Mouse (Mus musculus): Measurements from ENCODE around the gene Fzd4. TPM values are rescaled to one million over a fixed set of nuclear protein-coding genes. Genes with fewer than 3 reads are reported as not detected.

Fzd4 gene
- polyA plus RNA-seq, 1 experiment from 2014 or later: 0.09 TPM

DNA sequence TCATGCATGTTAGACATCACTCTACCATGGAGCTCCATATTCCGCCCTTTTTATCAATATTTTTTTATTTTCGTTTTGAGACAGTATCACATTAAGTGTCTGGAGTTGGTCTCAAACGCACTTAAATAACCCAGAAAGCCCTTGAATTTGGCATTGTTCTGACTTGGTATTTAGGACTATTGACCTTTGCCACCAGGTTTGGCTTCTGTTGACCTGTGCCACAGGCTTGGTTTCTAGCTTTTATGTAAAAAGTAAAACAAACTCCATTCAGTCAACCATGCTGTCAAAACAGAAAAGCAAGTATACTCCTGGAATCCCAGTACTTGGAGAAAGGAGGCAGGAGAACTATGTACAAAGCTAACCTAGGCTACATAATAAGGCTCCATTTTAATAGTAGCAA is 12.9 kb upstream of the Fzd4 start:
- 100% methylated on average over 3 of the region's 3 CpGs for WGBS (ENCODE audit: missing documents)
- Histone ChIP-seq H3K4me3 (ENCODE audit: inconsistent target) (no peak overlapping the region), H3K79me2 (ENCODE audit: inconsistent target) (no peaks in the 10 kb centered on the region), H3K27ac (no peak overlapping the region), H3K36me3 (ENCODE audit: inconsistent target) (no peaks in the 10 kb centered on the region)

DNA sequence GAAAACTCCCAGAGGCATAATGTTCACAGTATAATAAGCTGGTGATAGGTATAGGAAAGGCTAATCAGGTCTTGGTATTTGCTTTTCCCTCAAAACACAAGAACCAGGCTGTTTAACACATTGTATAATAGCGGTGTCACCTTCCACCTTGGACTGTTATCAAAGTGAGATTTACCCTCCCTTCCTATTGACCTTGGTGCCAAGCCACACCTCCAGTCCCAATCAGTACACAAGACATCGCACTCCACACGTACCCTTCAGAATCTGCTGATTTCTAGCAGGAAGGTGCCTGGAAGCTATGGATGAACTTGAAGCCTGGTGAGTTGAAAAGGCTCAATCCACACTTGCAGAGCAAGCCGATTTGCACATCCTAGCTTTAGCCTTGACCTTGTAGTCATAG is 12.3 kb upstream of the Fzd4 start:
- H3K27ac ChIP-seq: no peak overlapping the region

DNA sequence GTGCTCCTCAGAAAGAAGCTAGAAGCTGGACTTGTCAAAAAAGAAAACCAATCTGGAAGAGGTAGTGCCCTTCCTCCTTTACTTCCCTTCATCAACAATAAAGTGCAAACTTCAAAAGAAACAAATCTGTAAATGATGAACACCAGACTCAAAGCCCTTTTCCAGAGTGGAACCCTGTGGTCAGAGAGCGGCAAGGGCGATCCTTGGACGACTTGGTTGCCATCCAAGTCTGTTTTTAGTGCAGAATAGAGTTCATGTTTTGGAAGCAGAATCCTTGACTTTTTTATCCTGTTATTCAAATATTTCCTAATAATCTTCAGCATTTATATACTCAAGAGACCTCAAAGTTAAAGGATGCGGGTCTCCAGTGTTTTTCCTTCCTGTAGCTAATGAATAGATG is 11.8 kb upstream of the Fzd4 start:
- WGBS (ENCODE audit: missing documents): 90% methylated on average over 4 of the region's 4 CpGs
- no peak overlapping the region for H3K27ac ChIP-seq
- H3K4me3 ChIP-seq (ENCODE audit: inconsistent target): no peak overlapping the region
- H3K79me2 ChIP-seq (ENCODE audit: inconsistent target): no peaks in the 10 kb centered on the region
- no peaks in the 10 kb centered on the region for H3K36me3 ChIP-seq (ENCODE audit: inconsistent target)

More for the DNA sequence above, 12.3 kb upstream of the Fzd4 start:
- Histone ChIP-seq H3K79me2 (ENCODE audit: inconsistent target) (no peaks in the 10 kb centered on the region), H3K36me3 (ENCODE audit: inconsistent target) (no peaks in the 10 kb centered on the region), H3K4me3 (ENCODE audit: inconsistent target) (no peak overlapping the region)
- WGBS (ENCODE audit: missing documents): 96% methylated on average over 4 of the region's 4 CpGs

DNA sequence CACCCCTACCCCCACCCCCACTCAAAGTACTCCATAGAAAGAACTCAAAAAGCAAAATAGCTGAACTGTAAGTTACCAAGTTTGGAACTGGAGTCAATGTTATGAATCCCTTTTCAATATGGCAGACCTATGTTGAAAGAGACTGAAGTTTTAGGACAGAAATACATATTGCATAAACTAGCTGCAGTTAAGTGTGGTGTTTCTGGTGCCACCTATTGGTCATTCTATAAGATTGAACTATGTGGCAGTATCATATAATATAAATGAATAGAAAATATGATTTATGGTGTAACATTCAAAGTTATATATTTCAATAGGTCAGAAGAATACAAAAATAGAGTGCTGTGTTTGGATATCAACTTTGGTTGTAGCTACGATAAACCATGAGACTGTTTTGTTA is 11.3 kb upstream of the Fzd4 start:
- no peaks in the 10 kb centered on the region for H3K79me2 ChIP-seq (ENCODE audit: inconsistent target)
- WGBS (ENCODE audit: missing documents): 88% methylated on average over 1 of the region's 1 CpGs
- H3K4me3 ChIP-seq (ENCODE audit: inconsistent target): no peak overlapping the region
- no peak overlapping the region for H3K27ac ChIP-seq
- no peaks in the 10 kb centered on the region for H3K36me3 ChIP-seq (ENCODE audit: inconsistent target)

DNA sequence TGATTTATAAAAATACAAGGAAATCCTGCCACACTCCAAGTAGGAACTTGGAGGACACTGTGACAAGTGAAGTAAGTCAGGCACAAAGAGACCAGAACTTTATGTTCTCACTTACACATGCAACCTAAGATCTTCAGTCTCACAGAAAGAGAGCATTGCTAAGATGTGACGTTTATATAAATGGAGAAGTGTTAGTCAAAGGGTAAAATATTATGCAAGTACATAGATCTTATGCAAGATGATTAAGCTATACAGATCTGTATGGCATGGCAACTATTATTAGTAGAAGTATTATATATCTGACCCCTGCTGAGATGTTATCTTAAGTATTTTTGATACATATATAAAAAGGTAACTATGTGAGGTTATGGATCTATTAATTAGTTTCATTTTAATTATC is 8.8 kb upstream of the Fzd4 start:
- 0% methylated on average over 1 of the region's 1 CpGs for WGBS (ENCODE audit: missing documents)

DNA sequence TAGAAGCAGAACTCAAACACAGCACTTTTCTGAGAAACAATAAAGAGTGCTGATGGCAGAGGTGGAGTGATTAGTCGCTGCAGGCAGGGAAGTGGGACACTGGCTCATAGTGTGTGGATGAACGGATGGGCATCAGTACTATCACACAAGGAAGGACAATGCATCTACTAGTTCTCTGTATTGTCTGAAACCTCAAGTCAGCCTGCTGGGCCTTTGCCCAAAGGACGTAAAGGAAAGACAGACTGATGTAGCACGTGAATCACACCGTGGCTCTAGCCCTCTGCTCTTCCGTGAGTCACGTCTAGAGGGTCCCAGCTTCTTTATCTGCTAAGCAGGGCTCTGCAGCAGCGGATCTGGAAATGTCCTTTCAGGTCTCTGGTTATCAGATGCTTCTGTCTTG is 7.8 kb upstream of the Fzd4 start:
- no peaks in the 10 kb centered on the region for H3K36me3 ChIP-seq (ENCODE audit: inconsistent target)

More for the DNA sequence above, 8.8 kb upstream of the Fzd4 start:
- Histone ChIP-seq H3K79me2 (ENCODE audit: inconsistent target) (no peaks in the 10 kb centered on the region), H3K4me3 (ENCODE audit: inconsistent target) (no peak overlapping the region), H3K27ac (no peak overlapping the region), H3K36me3 (ENCODE audit: inconsistent target) (no peaks in the 10 kb centered on the region)

DNA sequence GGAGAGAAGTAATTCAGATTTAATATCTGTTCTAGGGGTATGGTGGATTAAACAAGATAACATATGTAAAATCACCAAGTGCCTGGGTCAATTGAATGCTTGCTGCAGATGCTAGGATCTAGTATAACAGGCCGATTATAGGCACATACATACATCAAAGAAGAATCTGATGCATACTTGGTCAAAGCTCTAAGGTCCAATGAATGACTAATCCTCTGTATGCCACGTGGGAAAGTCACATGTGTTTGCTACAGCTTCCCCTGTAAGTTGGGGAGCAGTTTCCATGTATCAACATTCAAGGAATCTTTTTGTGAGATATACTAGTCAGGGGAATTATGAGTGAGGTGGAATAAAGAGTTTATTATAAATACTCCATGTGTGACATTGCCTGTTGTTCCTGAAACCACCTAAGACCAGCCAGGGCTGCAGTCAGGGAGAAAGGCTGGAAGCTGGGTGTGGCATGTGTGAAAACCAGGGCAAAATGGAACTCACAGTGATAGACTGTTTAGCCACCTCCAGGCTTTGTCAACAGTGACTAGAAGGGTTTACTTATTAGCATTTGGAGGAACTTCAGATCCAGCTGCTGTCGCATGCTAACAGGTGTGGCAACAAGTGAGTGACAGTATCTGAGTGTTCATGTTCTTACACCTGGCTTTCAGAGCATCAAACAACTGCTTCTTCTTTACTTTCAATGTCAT is 6.2 kb upstream of the Fzd4 start:
- Histone ChIP-seq H3K27ac (no peak overlapping the region), H3K79me2 (ENCODE audit: inconsistent target) (no peaks in the 10 kb centered on the region), H3K36me3 (ENCODE audit: inconsistent target) (no peaks in the 10 kb centered on the region), H3K4me3 (ENCODE audit: inconsistent target) (no peak overlapping the region)
- 93% methylated on average over 3 of the region's 3 CpGs for WGBS (ENCODE audit: missing documents)

More for the DNA sequence above, 7.8 kb upstream of the Fzd4 start:
- Histone ChIP-seq H3K27ac (no peak overlapping the region), H3K4me3 (ENCODE audit: inconsistent target) (no peak overlapping the region), H3K79me2 (ENCODE audit: inconsistent target) (no peaks in the 10 kb centered on the region)
- 90% methylated on average over 8 of the region's 8 CpGs for WGBS (ENCODE audit: missing documents)

DNA sequence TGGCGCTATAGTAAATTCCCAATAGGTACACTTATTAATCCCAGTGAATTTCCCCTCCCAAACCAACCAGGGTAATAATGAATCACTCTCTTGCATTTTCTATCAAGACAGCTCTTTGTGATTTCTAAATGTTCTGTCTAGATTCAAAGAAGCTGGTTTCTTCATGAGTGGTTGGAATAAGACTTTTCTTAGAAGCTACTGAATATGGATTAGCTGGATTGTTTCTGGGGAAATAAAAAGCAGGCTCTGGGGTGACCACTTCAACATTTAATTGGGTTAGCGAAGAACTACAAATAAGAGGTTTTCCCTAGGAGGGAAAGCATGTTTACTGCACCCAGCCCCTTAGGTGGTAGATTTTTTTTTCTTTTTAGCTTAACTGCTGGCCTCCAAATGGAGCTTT is 3.4 kb upstream of the Fzd4 start:
- WGBS (ENCODE audit: missing documents): 91% methylated on average over 2 of the region's 2 CpGs
- H3K79me2 ChIP-seq (ENCODE audit: inconsistent target): no peaks in the 10 kb centered on the region
- H3K36me3 ChIP-seq (ENCODE audit: inconsistent target): no peaks in the 10 kb centered on the region
- no peak overlapping the region for H3K4me3 ChIP-seq (ENCODE audit: inconsistent target)
- H3K27ac ChIP-seq: no peak overlapping the region

DNA sequence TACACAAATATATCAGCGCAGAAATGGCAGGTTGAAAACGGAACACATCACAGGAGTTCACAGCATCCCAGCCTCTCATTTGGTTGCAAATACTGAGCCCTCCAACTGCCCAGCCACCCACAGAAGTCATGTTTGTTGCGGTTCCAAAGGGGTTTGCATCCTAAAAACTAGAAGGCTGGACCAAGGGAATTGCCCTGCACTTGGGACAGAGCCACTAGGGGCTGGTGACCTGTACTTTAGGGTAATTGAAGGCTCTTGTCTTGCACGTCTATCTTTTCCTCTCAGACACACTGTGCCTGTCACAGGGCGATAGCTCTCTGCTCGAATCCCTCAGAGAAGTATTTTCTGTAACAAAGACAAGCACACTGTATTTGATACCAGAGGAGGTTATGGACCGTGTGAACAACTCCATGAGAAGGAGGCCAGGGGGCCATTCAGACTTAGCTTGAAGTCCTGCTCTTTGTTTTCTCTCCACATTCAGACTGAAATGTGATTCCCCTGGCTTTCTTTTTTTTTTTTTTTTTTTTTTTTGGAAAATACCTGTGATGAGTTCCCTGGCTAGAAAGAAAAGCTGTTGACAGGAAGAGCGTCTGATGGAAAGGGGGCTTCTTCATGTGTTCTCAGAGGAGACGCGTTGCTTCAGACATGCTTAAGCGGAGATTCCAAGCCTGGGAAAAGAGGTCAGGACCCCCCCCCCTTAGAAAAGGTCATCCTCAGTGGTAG is 2.9 kb upstream of the Fzd4 start:
- no peaks in the 10 kb centered on the region for H3K36me3 ChIP-seq (ENCODE audit: inconsistent target)
- H3K4me3 ChIP-seq (ENCODE audit: inconsistent target): no peak overlapping the region
- WGBS (ENCODE audit: missing documents): 96% methylated on average over 11 of the region's 11 CpGs
- H3K27ac ChIP-seq: no peak overlapping the region
- no peaks in the 10 kb centered on the region for H3K79me2 ChIP-seq (ENCODE audit: inconsistent target)

DNA sequence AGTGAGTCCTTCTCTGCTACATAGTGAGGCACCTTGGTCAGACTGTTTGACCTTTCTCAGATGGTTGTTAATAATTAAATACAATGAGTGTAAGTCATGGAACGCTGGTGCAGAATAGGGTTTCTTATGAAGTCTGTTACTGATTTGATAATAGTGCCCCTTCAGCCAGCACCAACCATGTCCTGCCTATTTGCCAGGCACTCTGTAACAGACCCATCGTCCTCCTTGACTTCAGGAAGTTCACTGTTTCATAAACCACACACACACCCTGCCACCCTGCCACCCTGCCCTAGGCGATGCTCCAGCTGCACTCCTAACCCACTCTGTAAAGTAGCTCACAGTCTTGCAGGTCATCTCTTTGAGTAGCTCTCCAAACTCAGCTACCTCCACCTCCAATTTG is 2.2 kb upstream of the Fzd4 start:
- Histone ChIP-seq H3K27ac (no peak overlapping the region), H3K36me3 (ENCODE audit: inconsistent target) (no peaks in the 10 kb centered on the region), H3K4me3 (ENCODE audit: inconsistent target) (no peak overlapping the region), H3K79me2 (ENCODE audit: inconsistent target) (no peaks in the 10 kb centered on the region)
- WGBS (ENCODE audit: missing documents): 45% methylated on average over 3 of the region's 3 CpGs

DNA sequence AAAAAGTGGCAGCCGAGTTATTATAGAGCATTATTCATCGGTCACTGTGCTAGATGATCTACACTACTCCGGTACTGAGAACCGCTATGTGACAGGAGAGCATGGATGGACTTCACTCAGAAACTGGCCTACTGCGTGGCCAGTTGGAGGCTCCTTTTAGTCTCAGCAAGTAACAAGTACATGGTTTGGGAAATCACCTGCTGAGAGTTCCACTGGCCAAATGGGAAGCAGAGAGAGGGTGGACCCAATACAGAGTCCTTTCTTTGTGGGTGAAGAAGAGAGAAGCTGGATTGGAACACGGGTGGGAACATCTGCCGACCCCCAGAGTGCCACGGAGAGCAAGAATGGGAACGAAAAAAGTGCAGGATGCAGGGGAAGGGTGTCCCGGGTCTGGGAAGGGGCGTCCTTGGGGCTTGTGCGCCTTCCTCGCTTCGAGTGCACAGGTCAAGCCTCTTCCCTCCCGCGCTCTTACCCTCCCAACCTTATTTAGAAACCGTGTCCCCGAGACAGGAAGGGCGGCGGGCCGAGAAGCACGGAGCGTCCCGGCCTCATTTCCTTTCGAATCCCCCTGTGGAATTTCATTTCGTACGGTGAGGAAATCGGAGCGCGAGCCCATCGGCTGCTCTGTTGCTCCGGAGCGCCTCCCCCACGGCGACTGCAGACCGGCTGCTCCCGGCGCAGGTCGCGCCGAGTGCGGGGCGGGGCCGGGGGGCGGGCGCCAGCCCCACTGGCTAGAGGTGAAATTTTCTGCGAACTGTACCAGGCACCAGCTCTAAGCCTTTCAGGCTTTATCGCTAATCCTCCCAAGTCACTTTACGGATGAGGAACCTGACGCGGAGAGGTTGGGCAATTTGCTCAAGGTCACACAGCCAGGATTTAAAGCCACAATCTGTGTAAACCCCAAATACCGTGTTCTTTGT is 842 bp upstream of the Fzd4 start:
- WGBS (ENCODE audit: missing documents): 11% methylated on average over 47 of the region's 52 CpGs
- no peak overlapping the region for H3K27ac ChIP-seq
- H3K79me2 ChIP-seq (ENCODE audit: inconsistent target): no peaks in the 10 kb centered on the region
- H3K36me3 ChIP-seq (ENCODE audit: inconsistent target): no peaks in the 10 kb centered on the region
- H3K4me3 ChIP-seq (ENCODE audit: inconsistent target): peak overlapping the region; percentile 45

DNA sequence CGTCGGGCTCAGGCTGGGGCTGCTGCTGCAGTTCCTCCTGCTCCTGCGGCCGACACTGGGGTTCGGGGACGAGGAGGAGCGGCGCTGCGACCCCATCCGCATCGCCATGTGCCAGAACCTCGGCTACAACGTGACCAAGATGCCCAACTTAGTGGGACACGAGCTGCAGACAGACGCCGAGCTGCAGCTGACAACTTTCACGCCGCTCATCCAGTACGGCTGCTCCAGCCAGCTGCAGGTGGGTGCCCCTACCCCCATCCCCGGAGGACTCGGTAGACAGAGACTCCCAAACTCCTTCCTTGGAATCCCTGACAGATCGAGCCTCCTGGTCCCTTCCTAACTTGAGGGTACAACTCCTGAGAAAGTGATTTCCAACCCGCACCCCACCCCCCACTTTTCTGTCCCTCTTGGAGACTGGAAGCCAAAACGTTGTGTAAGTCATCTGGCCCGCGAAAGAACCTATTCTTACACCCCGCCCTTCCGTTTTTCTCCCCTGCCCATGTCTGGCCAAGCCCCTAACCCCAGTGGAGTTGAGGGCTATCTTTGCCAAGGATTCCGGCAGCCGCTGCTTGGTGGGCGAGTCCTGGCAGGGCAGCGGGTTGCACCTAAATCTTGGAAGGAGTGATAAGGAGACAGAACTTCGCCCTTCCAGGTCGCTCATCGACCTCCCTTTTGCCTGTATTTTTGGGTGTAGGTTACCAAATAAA is 732 bp downstream of the Fzd4 start:
- Histone ChIP-seq H3K4me3 (ENCODE audit: inconsistent target) (peak overlapping the region; percentile 11; the same call in 1 of the 2 replicates), H3K27ac (no peak overlapping the region), H3K36me3 (ENCODE audit: inconsistent target) (no peaks in the 10 kb centered on the region), H3K79me2 (ENCODE audit: inconsistent target) (no peaks in the 10 kb centered on the region)
- 6% methylated on average over 35 of the region's 35 CpGs for WGBS (ENCODE audit: missing documents)

DNA sequence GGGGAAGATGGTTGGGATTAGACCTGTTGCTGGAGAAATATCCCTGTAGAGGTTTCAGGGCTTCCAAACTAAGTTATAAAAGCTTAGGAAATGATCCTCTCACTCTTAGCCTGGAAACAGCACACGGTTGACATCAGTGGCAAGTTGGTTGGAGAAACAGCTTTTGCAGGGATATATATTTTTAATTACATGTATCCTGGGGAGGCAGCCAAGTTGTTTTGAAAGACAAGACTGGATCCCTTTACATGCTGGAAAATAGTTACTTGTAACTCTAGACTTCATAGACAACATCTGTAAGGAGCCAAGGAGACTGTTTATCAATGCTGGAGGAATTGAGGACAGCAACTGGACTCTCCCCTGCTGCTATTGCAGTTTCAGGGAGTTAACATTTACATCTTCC is 1.9 kb downstream of the Fzd4 start:
- 77% methylated on average over 1 of the region's 1 CpGs for WGBS (ENCODE audit: missing documents)
- H3K27ac ChIP-seq: no peak overlapping the region
- no peaks in the 10 kb centered on the region for H3K79me2 ChIP-seq (ENCODE audit: inconsistent target)
- H3K4me3 ChIP-seq (ENCODE audit: inconsistent target): no peak overlapping the region
- no peaks in the 10 kb centered on the region for H3K36me3 ChIP-seq (ENCODE audit: inconsistent target)

Data from macrophage (primary cell).